Mouse (Mus musculus): Measurements from ENCODE around the gene Capn8.

- TF ChIP-seq CTCF (IDR thresholded peaks at IDR 0.05; ENCODE audit: low read depth) (no peak), EP300 (IDR thresholded peaks at IDR 0.05; ENCODE audit: low read depth) (no peak)
Measured at GRCm38 (mm10) chr1:182663671-182664070, 98.9 kb downstream of the Capn8 start.

Measured in liver, embryonic 14.5 days (tissue).